8 mouse cellular contexts compared by ENCODE assay signal in genomic region chrX:53642980-53643961, GRCm38 (mm10). TPM values are rescaled to one million over a fixed set of nuclear protein-coding genes. Genes with fewer than 3 reads are reported as not detected.
A peak's percentile ranks its signal among the peaks of the same experiment; 100 is the strongest.
DNase-seq lines count a peak whose midpoint lies in the region; ATAC-seq and TF ChIP-seq lines count a peak whose summit lies in the region.
"Not testable (repeated sequence)": the region's sequence is repeated elsewhere in the genome, so short reads cannot be mapped to it uniquely, and the experiment has no call there.

Gene Rtl8a, minus strand, starts transcription at chrX:53643682.

- TF ChIP-seq POLR2A in cerebellum, adult 2 months (IDR thresholded peaks at IDR 0.05; ENCODE audit: borderline replicate concordance, insufficient read depth, low read length) = peak; percentile 16; the same call in 1 of the 2 replicates
- 0 out of 2 replicates have a peak, but pooled peaks have one; percentile 39 for TF ChIP-seq POLR2A in lung, adult 2 months (IDR thresholded peaks at IDR 0.05; ENCODE audit: borderline replicate concordance, extremely low read depth, low read depth, low read length)

- not testable (repeated sequence) for H3K27me3 ChIP-seq in cerebellum, adult 2 months (ENCODE audit: control insufficient read depth, insufficient read depth, low read length); neural tube, embryonic 15.5 days (replicated peaks)

- H3K9me3 ChIP-seq in ES-E14 (ENCODE audit: control insufficient read depth, insufficient read depth, low read depth, low read length); neural tube, embryonic 15.5 days (replicated peaks): not testable (repeated sequence)

- 15% methylated on average over 13 of the region's 50 CpGs for WGBS in cerebellum, adult 2 months
- 29% methylated on average over 13 of the region's 50 CpGs for WGBS in lung, adult 2 months
- WGBS in neural tube, embryonic 15.5 days = 18% methylated on average over 11 of the region's 50 CpGs

- H3K9ac ChIP-seq in ES-E14 (ENCODE audit: insufficient read depth, low read depth, low read length, poor library complexity, severe bottlenecking); neural tube, embryonic 15.5 days (replicated peaks): not testable (repeated sequence)

- in situ Hi-C loops in ES-E14 (cut with MboI; ENCODE audit: low sequenced_read_pairs in 2 of 2, unreplicated experiment in 2 of 2) = not testable (repeated sequence)

- TF ChIP-seq CTCF in cerebellum, adult 2 months (IDR thresholded peaks at IDR 0.05; ENCODE audit: borderline replicate concordance, insufficient read depth, low read depth, low read length); layer of hippocampus, adult 2 months (conservative IDR thresholded peaks at IDR 0.05); lung, adult 2 months (IDR thresholded peaks at IDR 0.05; ENCODE audit: insufficient read depth, low read length): not testable (repeated sequence)

- not testable (repeated sequence) for H3K36me3 ChIP-seq in ES-E14 (ENCODE audit: control insufficient read depth, insufficient read depth, low read length, poor library complexity, severe bottlenecking); neural tube, embryonic 15.5 days

- H3K4me2 ChIP-seq in neural tube, embryonic 15.5 days = peak within 1 kb of the TSS; percentile 56

- ATAC-seq in neural tube, embryonic 15.5 days (ENCODE audit: low FRiP score) = peak; percentile 96

- DNase-seq in ES-E14 (ENCODE audit: low read depth, low spot score) = peak; percentile 45
- peak; percentile 82 to 85 for DNase-seq in cerebellum, adult 2 months
- DNase-seq in forelimb bud, embryonic 11.5 days (ENCODE audit: low read depth, low spot score) = peak; percentile 72
- peak; percentile 88 for DNase-seq in heart, postnatal 4 days
- DNase-seq in layer of hippocampus, adult 2 months (ENCODE audit: low spot score in 2 of 2) = peak; percentile 40 to 66
- peak; percentile 78 for DNase-seq in lung, adult 2 months
- DNase-seq in testis, postnatal 10 days (ENCODE audit: low spot score) = peak; percentile 86

- H3K27ac ChIP-seq in ES-E14 (ENCODE audit: insufficient read depth, low read depth, low read length, poor library complexity, severe bottlenecking) = not testable (repeated sequence)
- H3K27ac ChIP-seq in cerebellum, adult 2 months (ENCODE audit: insufficient read depth, low read length) = peak within 1 kb of the TSS; percentile 85; the same call in 1 of the 2 replicates
- peak within 1 kb of the TSS; percentile 39; the same call in 1 of the 2 replicates for H3K27ac ChIP-seq in layer of hippocampus, adult 2 months
- peak within 1 kb of the TSS; percentile 65 for H3K27ac ChIP-seq in neural tube, embryonic 15.5 days (replicated peaks)

- peak within 1 kb of the TSS; percentile 12 to 24; a peak in 1 of 4 replicates for H3K4me3 ChIP-seq in ES-E14 (ENCODE audit: insufficient read depth in 1 of 2, low read depth in 1 of 2, low read length in 2 of 2, poor library complexity in 1 of 2, severe bottlenecking in 1 of 2)
- peak within 1 kb of the TSS; percentile 43 for H3K4me3 ChIP-seq in cerebellum, adult 2 months (replicated peaks; ENCODE audit: insufficient read depth, low read depth, low read length)
- H3K4me3 ChIP-seq in layer of hippocampus, adult 2 months = peak within 1 kb of the TSS; percentile 38
- H3K4me3 ChIP-seq in lung, adult 2 months (replicated peaks; ENCODE audit: extremely low read depth, low read depth, low read length) = peak within 1 kb of the TSS; percentile 29
- peak within 1 kb of the TSS; percentile 34 for H3K4me3 ChIP-seq in neural tube, embryonic 15.5 days (replicated peaks)

- not testable (repeated sequence) for H3K4me1 ChIP-seq in ES-E14 (ENCODE audit: control insufficient read depth in 2 of 2, insufficient read depth in 2 of 2, low read length in 2 of 2, poor library complexity in 1 of 2); cerebellum, adult 2 months (ENCODE audit: control insufficient read depth, insufficient read depth, low read length); lung, adult 2 months (ENCODE audit: control insufficient read depth, insufficient read depth, low read length); neural tube, embryonic 15.5 days

RNA-seq across cellular contexts. Expression of gene Rtl8a, which starts in this region (rescaled TPM):
- total RNA-seq in ES-E14 (2012; rRNA removed) = 4.9 and 11.9 TPM in 2 replicates
- polyA plus RNA-seq in cerebellum, adult 2 months (2012; rRNA removed) = 362 and 398 TPM in 2 replicates
- total RNA-seq in heart, postnatal 4 days (2021) = 100 to 1,000 TPM; 203 to 228 TPM
- 100 to 1,000 TPM; 198 to 264 TPM for total RNA-seq in layer of hippocampus, adult 2 months (2021)
- 410 and 432 TPM in 2 replicates for polyA plus RNA-seq in lung, adult 2 months (2012; rRNA removed)
- 230 and 281 TPM in 2 replicates for polyA plus RNA-seq in neural tube, embryonic 15.5 days (2015; fragmentation: Nextera tagmentation; extraction: Ambion mirVana)

Comparison
In these comparisons a context has a peak if more than half of its experiments do, and no peak if none do; other contexts are left out.
1. RNA of gene Rtl8a (total RNA-seq): 198 to 264 TPM in layer of hippocampus, adult 2 months and 203 to 228 TPM in heart, postnatal 4 days; 4.9 to 11.9 TPM in ES-E14; every median in the first group is over 10 times any median in the second.
2. Peak in every context shown above with its lines, with median percentiles within 50 percentile points of each other: DNase-seq and H3K4me3 ChIP-seq.